Mouse (Mus musculus) urinary bladder, postnatal 14 days (tissue): Measurements from ENCODE around the gene Plxnb2.

Experiments
- DNase-seq: peaks from one replicate; pipeline ENCODE4 v3.0.0; 2021; ENCODE audit warnings: low spot score

Plxnb2 gene

GRCm38 (mm10) chr15:89180571-89181229 is at the start of gene Plxnb2:
Plxnb2 (minus strand) TSS chr15:89180788.
- peak; percentile 82 for DNase-seq

- DNase-seq: no peak
Measured at GRCm38 (mm10) chr15:89215611-89216233, 35.1 kb upstream of the Plxnb2 start.

GRCm38 (mm10) chr15:89214953-89215352 is 34.4 kb upstream of the Plxnb2 start:
- no peak for DNase-seq

- DNase-seq: no peak
Measured at GRCm38 (mm10) chr15:89213517-89213916, 32.9 kb upstream of the Plxnb2 start.

GRCm38 (mm10) chr15:89212495-89212894 is 31.9 kb upstream of the Plxnb2 start:
- DNase-seq: no peak

GRCm38 (mm10) chr15:89211716-89212461 is 31.3 kb upstream of the Plxnb2 start:
- peak; percentile 38 for DNase-seq

GRCm38 (mm10) chr15:89210915-89211715 is 30.5 kb upstream of the Plxnb2 start, which contains the start of gene Ppp6r2:
Ppp6r2 (plus strand) TSS chr15:89211553.
- DNase-seq: peak; percentile 80

- DNase-seq: peak; percentile 91
Measured at GRCm38 (mm10) chr15:89209886-89210761, 29.5 kb upstream of the Plxnb2 start.

GRCm38 (mm10) chr15:89207457-89207856 is 26.9 kb upstream of the Plxnb2 start:
- DNase-seq: no peak

GRCm38 (mm10) chr15:89197056-89197455 is 16.5 kb upstream of the Plxnb2 start:
- DNase-seq: no peak

GRCm38 (mm10) chr15:89196313-89196706 is 15.7 kb upstream of the Plxnb2 start, which contains the start of gene Dennd6b:
Dennd6b (minus strand) TSS chr15:89196496.
- peak; percentile 98 for DNase-seq

GRCm38 (mm10) chr15:89195690-89196312 is 15.2 kb upstream of the Plxnb2 start:
- peak; percentile 95 for DNase-seq

GRCm38 (mm10) chr15:89195261-89195681 is 14.7 kb upstream of the Plxnb2 start:
- DNase-seq: no peak

- DNase-seq: no peak
Measured at GRCm38 (mm10) chr15:89184937-89185227, 4.3 kb upstream of the Plxnb2 start.

GRCm38 (mm10) chr15:89184141-89184936 is 3.8 kb upstream of the Plxnb2 start:
- no peak for DNase-seq

GRCm38 (mm10) chr15:89182842-89183241 is 2.3 kb upstream of the Plxnb2 start:
- DNase-seq: no peak

- DNase-seq: no peak
Measured at GRCm38 (mm10) chr15:89182328-89182741, 1.7 kb upstream of the Plxnb2 start.

- DNase-seq: no peak
Measured at GRCm38 (mm10) chr15:89181561-89182270, 1.1 kb upstream of the Plxnb2 start.

- peak; percentile 17 for DNase-seq
Measured at GRCm38 (mm10) chr15:89180081-89180541, 477 bp downstream of the Plxnb2 start.
